Mouse (Mus musculus) MEL (cell line): Measurements from ENCODE around the gene Camkv.

Source experiments
- GABPA ChIP-seq: IDR thresholded peaks from 2 replicates; pipeline ENCODE4 v1.6.1; 2012; ENCODE audit warnings: low read depth, mild to moderate bottlenecking, inconsistent platforms, low read length, improper control_type of control experiment, moderate library complexity
- USF2 ChIP-seq, 2 experiments: IDR thresholded peaks; 2 replicates each; pipeline ENCODE4 v1.6.1; 2011 to 2012; ENCODE audit warnings: improper control_type of control experiment in 2 of 2, low read length in 2 of 2, borderline replicate concordance in 1 of 2, inconsistent platforms in 1 of 2, low read depth in 1 of 2, mild to moderate bottlenecking in 1 of 2; ENCODE audit not compliant: insufficient read depth in 1 of 2

DNA sequence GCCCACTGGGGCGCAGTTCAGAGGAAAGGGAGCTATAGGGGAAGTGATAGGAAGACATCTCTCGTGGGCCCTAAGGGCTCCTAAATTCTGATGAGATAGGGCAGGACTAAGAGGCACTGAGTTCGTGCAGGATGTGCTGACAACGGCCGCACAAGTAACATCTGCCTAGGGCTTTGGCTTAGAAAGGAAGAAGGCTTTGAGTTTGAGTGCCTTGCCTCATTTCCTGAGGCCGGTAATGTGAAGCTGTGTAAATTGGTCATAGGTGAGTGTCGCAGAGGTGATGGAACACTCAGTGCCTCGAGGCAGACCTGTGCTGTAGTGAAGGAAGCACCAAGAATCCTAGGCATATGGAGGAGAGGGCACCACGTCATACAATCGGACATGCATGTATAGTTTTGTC lies 31.2 kb downstream of the Camkv start:
- no peak for TF ChIP-seq USF2 (IDR thresholded peaks at IDR 0.05; ENCODE audit: borderline replicate concordance in 1 of 2, insufficient read depth in 1 of 2, low read depth in 1 of 2, low read length in 2 of 2)
- no peak for TF ChIP-seq GABPA
